Mouse (Mus musculus): ENCODE data around the gene Zcchc17. TPM values are rescaled to one million over a fixed set of nuclear protein-coding genes. Genes with fewer than 3 reads are reported as not detected.
A peak's percentile ranks its signal among the peaks of the same experiment; 100 is the strongest.

Gene Zcchc17
- polyA plus RNA-seq, 1 experiment from 2014 or later = 50.4 TPM

GRCm38 (mm10) chr4:130294513-130294912 lies 65.2 kb downstream of the Zcchc17 start:
- H3K27me3 ChIP-seq (ENCODE audit: control insufficient read depth, insufficient read depth, low read length) = no peaks in the 10 kb centered on the region
- WGBS = 81% methylated on average over 8 of the region's 8 CpGs
- no peak overlapping the region for H3K4me3 ChIP-seq (ENCODE audit: low read depth, low read length)
- no peaks in the 10 kb centered on the region for H3K9me3 ChIP-seq (ENCODE audit: control insufficient read depth, low read length)
- no peak overlapping the region for H3K9ac ChIP-seq (ENCODE audit: low read length)
- no peak overlapping the region for H3K27ac ChIP-seq (replicated peaks)
- no peaks in the 10 kb centered on the region for H3K36me3 ChIP-seq (ENCODE audit: control insufficient read depth, insufficient read depth, low read length)
- no peaks in the 10 kb centered on the region for H3K4me1 ChIP-seq (replicated peaks; ENCODE audit: control insufficient read depth, insufficient read depth)
- no peak for TF ChIP-seq CTCF (IDR thresholded peaks at IDR 0.05; ENCODE audit: low read depth)
- TF ChIP-seq EP300 (optimal IDR thresholded peaks at IDR 0.05) = no peak
- H3K4me2 ChIP-seq (replicated peaks; ENCODE audit: low read depth) = no peak overlapping the region
- DNase-seq (ENCODE audit: low spot score) (no peak), ATAC-seq (ENCODE audit: low FRiP score, low TSS enrichment) (no peak)

- TF ChIP-seq CTCF (IDR thresholded peaks at IDR 0.05; ENCODE audit: low read depth) = peak; percentile 97
- no peak for TF ChIP-seq EP300 (optimal IDR thresholded peaks at IDR 0.05)
- no peaks in the 10 kb centered on the region for H3K9me3 ChIP-seq (ENCODE audit: control insufficient read depth, low read length)
- H3K4me3 ChIP-seq (ENCODE audit: low read depth, low read length) = no peak overlapping the region
- no peak overlapping the region for H3K27ac ChIP-seq (replicated peaks)
- no peaks in the 10 kb centered on the region for H3K36me3 ChIP-seq (ENCODE audit: control insufficient read depth, insufficient read depth, low read length)
- ATAC-seq (ENCODE audit: low FRiP score, low TSS enrichment) = peak; percentile 61
- H3K4me2 ChIP-seq (replicated peaks; ENCODE audit: low read depth) = no peak overlapping the region
- no peaks in the 10 kb centered on the region for H3K4me1 ChIP-seq (replicated peaks; ENCODE audit: control insufficient read depth, insufficient read depth)
- no peak overlapping the region for H3K9ac ChIP-seq (ENCODE audit: low read length)
- no peaks in the 10 kb centered on the region for H3K27me3 ChIP-seq (ENCODE audit: control insufficient read depth, insufficient read depth, low read length)
- DNase-seq (ENCODE audit: low spot score) = peak; percentile 91
- 2% methylated on average over 4 of the region's 4 CpGs for WGBS
Measured at GRCm38 (mm10) chr4:130292271-130292670, 67.5 kb downstream of the Zcchc17 start.

- H3K4me1 ChIP-seq (replicated peaks; ENCODE audit: control insufficient read depth, insufficient read depth) = no peaks in the 10 kb centered on the region
- no peak for ATAC-seq (ENCODE audit: low FRiP score, low TSS enrichment)
- H3K4me2 ChIP-seq (replicated peaks; ENCODE audit: low read depth) = no peak overlapping the region
- no peaks in the 10 kb centered on the region for H3K36me3 ChIP-seq (ENCODE audit: control insufficient read depth, insufficient read depth, low read length)
- no peaks in the 10 kb centered on the region for H3K9me3 ChIP-seq (ENCODE audit: control insufficient read depth, low read length)
- DNase-seq (ENCODE audit: low spot score) = no peak
- H3K27me3 ChIP-seq (ENCODE audit: control insufficient read depth, insufficient read depth, low read length) = no peaks in the 10 kb centered on the region
- WGBS = 61% methylated on average over 3 of the region's 3 CpGs
- no peak overlapping the region for H3K27ac ChIP-seq (replicated peaks)
- H3K9ac ChIP-seq (ENCODE audit: low read length) = no peak overlapping the region
- no peak overlapping the region for H3K4me3 ChIP-seq (ENCODE audit: low read depth, low read length)
- no peak for TF ChIP-seq CTCF (IDR thresholded peaks at IDR 0.05; ENCODE audit: low read depth)
Measured at GRCm38 (mm10) chr4:130289824-130290223, 69.9 kb downstream of the Zcchc17 start.

DNA sequence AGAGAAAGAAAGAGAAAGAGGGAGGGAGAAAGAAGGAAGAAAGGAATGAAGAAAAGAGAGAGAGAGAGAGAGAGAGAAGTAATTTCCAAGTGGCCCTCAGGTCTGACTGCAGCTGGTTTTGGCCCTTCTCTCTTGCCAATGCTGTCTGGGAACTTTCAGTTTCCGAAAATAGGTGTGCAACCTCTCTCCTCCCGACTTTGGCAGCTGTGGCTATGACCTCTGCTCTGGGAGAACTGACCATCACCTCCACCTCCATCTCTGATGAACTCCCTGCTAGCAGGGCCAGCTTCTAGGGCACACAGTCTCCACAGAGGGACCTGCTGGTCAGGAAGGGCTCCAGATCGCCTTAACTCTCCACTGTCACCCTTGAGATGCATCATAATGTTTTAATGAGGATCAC lies 73.2 kb downstream of the Zcchc17 start:
- no peak for TF ChIP-seq EP300 (optimal IDR thresholded peaks at IDR 0.05)
- TF ChIP-seq CTCF (IDR thresholded peaks at IDR 0.05; ENCODE audit: low read depth) = no peak
- ATAC-seq (ENCODE audit: low FRiP score, low TSS enrichment) (no peak), DNase-seq (ENCODE audit: low spot score) (no peak)
- H3K4me2 ChIP-seq (replicated peaks; ENCODE audit: low read depth) = no peak overlapping the region
- no peak overlapping the region for H3K4me3 ChIP-seq (ENCODE audit: low read depth, low read length)
- H3K27ac ChIP-seq (replicated peaks) = no peak overlapping the region
- no peaks in the 10 kb centered on the region for H3K27me3 ChIP-seq (ENCODE audit: control insufficient read depth, insufficient read depth, low read length)
- 46% methylated on average over 3 of the region's 3 CpGs for WGBS
- H3K4me1 ChIP-seq (replicated peaks; ENCODE audit: control insufficient read depth, insufficient read depth) = no peaks in the 10 kb centered on the region
- no peak overlapping the region for H3K9ac ChIP-seq (ENCODE audit: low read length)
- no peaks in the 10 kb centered on the region for H3K36me3 ChIP-seq (ENCODE audit: control insufficient read depth, insufficient read depth, low read length)
- H3K9me3 ChIP-seq (ENCODE audit: control insufficient read depth, low read length) = no peaks in the 10 kb centered on the region

DNA sequence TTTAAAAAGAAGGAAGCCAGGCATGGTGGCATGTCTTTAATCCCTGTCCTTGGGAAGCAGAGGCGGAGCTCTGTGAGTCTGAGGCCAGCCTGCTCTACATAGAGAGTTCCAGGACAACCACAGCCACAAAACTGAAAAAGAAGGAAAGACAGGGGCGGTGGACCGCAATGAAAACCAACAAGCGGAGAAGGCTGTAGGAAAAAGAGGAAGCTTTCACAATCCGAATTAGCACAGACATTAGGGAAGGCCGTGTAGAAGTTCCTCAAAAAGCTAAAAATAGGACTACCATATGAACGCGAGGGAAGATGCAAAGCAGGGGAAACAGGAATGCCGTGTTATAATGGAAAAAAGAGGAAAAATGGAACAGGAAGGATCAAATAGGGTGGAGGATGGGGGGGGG lies 75.9 kb downstream of the Zcchc17 start:
- H3K4me1 ChIP-seq (replicated peaks; ENCODE audit: control insufficient read depth, insufficient read depth) = no peaks in the 10 kb centered on the region
- no peak for ATAC-seq (ENCODE audit: low FRiP score, low TSS enrichment)
- H3K9ac ChIP-seq (ENCODE audit: low read length) = no peak overlapping the region
- no peaks in the 10 kb centered on the region for H3K27me3 ChIP-seq (ENCODE audit: control insufficient read depth, insufficient read depth, low read length)
- H3K27ac ChIP-seq (replicated peaks) = no peak overlapping the region
- H3K4me3 ChIP-seq (ENCODE audit: low read depth, low read length) = no peak overlapping the region
- H3K9me3 ChIP-seq (ENCODE audit: control insufficient read depth, low read length) = no peaks in the 10 kb centered on the region
- no peak overlapping the region for H3K4me2 ChIP-seq (replicated peaks; ENCODE audit: low read depth)
- WGBS = 79% methylated on average over 9 of the region's 9 CpGs
- DNase-seq (ENCODE audit: low spot score) = no peak
- H3K36me3 ChIP-seq (ENCODE audit: control insufficient read depth, insufficient read depth, low read length) = no peaks in the 10 kb centered on the region
- TF ChIP-seq EP300 (optimal IDR thresholded peaks at IDR 0.05) (no peak), CTCF (IDR thresholded peaks at IDR 0.05; ENCODE audit: low read depth) (no peak)

DNA sequence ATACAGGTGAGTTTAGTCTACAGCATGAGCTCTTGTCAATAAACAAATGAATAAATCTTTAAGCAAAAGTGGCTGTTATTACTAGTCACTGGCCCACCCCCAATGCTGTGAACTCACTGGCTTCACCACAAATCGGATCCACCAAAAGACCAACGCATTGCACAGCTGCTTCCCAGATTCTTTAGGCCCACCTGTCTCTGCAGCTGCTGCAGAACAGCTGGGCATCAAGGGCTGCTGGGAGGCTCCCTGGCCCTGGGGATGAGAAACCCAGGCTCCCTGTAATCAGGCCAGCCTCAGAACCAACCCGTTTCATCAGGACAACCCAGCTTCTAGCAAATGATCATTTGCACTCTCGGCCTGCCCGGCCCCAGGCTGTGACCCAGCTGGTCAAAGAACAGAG lies 76.9 kb downstream of the Zcchc17 start:
- H3K4me3 ChIP-seq (ENCODE audit: low read depth, low read length) = no peak overlapping the region
- H3K9ac ChIP-seq (ENCODE audit: low read length) = no peak overlapping the region
- 63% methylated on average over 5 of the region's 5 CpGs for WGBS
- no peak overlapping the region for H3K4me2 ChIP-seq (replicated peaks; ENCODE audit: low read depth)
- H3K36me3 ChIP-seq (ENCODE audit: control insufficient read depth, insufficient read depth, low read length) = no peaks in the 10 kb centered on the region
- H3K27me3 ChIP-seq (ENCODE audit: control insufficient read depth, insufficient read depth, low read length) = no peaks in the 10 kb centered on the region
- H3K27ac ChIP-seq (replicated peaks) = no peak overlapping the region
- no peaks in the 10 kb centered on the region for H3K4me1 ChIP-seq (replicated peaks; ENCODE audit: control insufficient read depth, insufficient read depth)
- no peak for DNase-seq (ENCODE audit: low spot score)
- ATAC-seq (ENCODE audit: low FRiP score, low TSS enrichment) = no peak
- H3K9me3 ChIP-seq (ENCODE audit: control insufficient read depth, low read length) = no peaks in the 10 kb centered on the region
- TF ChIP-seq EP300 (optimal IDR thresholded peaks at IDR 0.05) (no peak), CTCF (IDR thresholded peaks at IDR 0.05; ENCODE audit: low read depth) (no peak)
